Mouse (Mus musculus) small intestine, adult 2 months (tissue): ENCODE data around the gene 1700014D04Rik. TPM values are rescaled to one million over a fixed set of nuclear protein-coding genes. Genes with fewer than 3 reads are reported as not detected.
"Not testable (repeated sequence)": the region's sequence is repeated elsewhere in the genome, so short reads cannot be mapped to it uniquely, and the experiment has no call there.

Experiments
- H3K27ac ChIP-seq: fragments of 200-500 bp; 2 replicates; pipeline ENCODE4 v1.5.1; 2012; ENCODE audit warnings: low read depth, low read length, control low read depth, inconsistent platforms; ENCODE audit not compliant: insufficient read depth
- H3K27me3 ChIP-seq: fragments of 200-500 bp; 2 replicates; pipeline ENCODE4 v1.6.1; 2012; ENCODE audit warnings: mild to moderate bottlenecking, moderate library complexity, low read length, inconsistent platforms; ENCODE audit not compliant: control insufficient read depth, insufficient read depth
- H3K36me3 ChIP-seq: fragments of 200-500 bp; 2 replicates; pipeline ENCODE4 v1.6.1; 2012; ENCODE audit warnings: mild to moderate bottlenecking, low read length, control low read depth, inconsistent platforms; ENCODE audit not compliant: control insufficient read depth, insufficient read depth
- H3K4me1 ChIP-seq: fragments of 200-500 bp; 2 replicates; pipeline ENCODE4 v1.6.1; 2012; ENCODE audit warnings: low read length, inconsistent platforms, mixed read lengths; ENCODE audit not compliant: control insufficient read depth, insufficient read depth, insufficient read length
- H3K4me3 ChIP-seq: fragments of 200-500 bp; 2 replicates; pipeline ENCODE4 v1.5.1; 2012; ENCODE audit warnings: low read depth, mild to moderate bottlenecking, control low read depth, inconsistent platforms, low read length, moderate library complexity
- CTCF ChIP-seq: fragments of 200-500 bp; IDR thresholded peaks from 2 replicates; pipeline ENCODE4 v1.5.1; 2012; ENCODE audit warnings: low read depth, mild to moderate bottlenecking, control low read depth, inconsistent platforms, low read length, moderate library complexity, mixed read lengths; ENCODE audit not compliant: insufficient replicate concordance, insufficient read length; ENCODE audit errors: extremely low read depth
- POLR2A ChIP-seq: fragments of 200-500 bp; IDR thresholded peaks from 2 replicates; pipeline ENCODE4 v1.6.1; 2012; ENCODE audit warnings: low read depth, mild to moderate bottlenecking, control low read depth, inconsistent platforms, low read length, moderate library complexity
- WGBS: fragments of 180-500 bp; shearing (Covaris S2); methylation state at CpG from one replicate; pipeline ENCODE4 v1.1.7; 2018; 5-methylcytosine and 5-hydroxymethylcytosine counted together
- polyA plus RNA-seq: library from polyadenylated mRNA; depleted of rRNA; stranded (reverse); fragments of >200 nt; gene quantifications from 2 replicates; pipeline ENCODE4 v1.2.3, GENCODE M21; 2012; rRNA removed

The 1700014D04Rik gene
- 0.04 TPM in 1 of 2 replicates, not detected in the other for polyA plus RNA-seq

GRCm38 (mm10) chr13:59746711-59747110 lies at the start of gene 1700014D04Rik:
1700014D04Rik (minus strand) TSS chr13:59746752.
- H3K27me3 ChIP-seq = no peaks in the 10 kb centered on the region
- no peak within 1 kb of the TSS for H3K27ac ChIP-seq
- TF ChIP-seq POLR2A = no peak
- TF ChIP-seq CTCF = no peak
- no peaks in the 10 kb centered on the region for H3K36me3 ChIP-seq
- 76% methylated on average over 9 of the region's 9 CpGs for WGBS
- H3K4me1 ChIP-seq = no peaks in the 10 kb centered on the region
- no peak within 1 kb of the TSS for H3K4me3 ChIP-seq

- WGBS = 76% methylated on average over 6 of the region's 6 CpGs
Measured at GRCm38 (mm10) chr13:59795807-59796465, 49.4 kb upstream of the 1700014D04Rik start.

GRCm38 (mm10) chr13:59794786-59795185 lies 48.2 kb upstream of the 1700014D04Rik start:
- H3K4me1 ChIP-seq = no peaks in the 10 kb centered on the region
- no peak overlapping the region for H3K4me3 ChIP-seq
- no peak overlapping the region for H3K27ac ChIP-seq
- WGBS = 94% methylated on average over 1 of the region's 1 CpGs
- H3K27me3 ChIP-seq = no peaks in the 10 kb centered on the region
- TF ChIP-seq CTCF = no peak
- no peak for TF ChIP-seq POLR2A
- peaks cover 78% of the 10 kb centered on the region for H3K36me3 ChIP-seq

More at GRCm38 (mm10) chr13:59795807-59796465, 49.4 kb upstream of the 1700014D04Rik start:
- no peak for TF ChIP-seq CTCF
- TF ChIP-seq POLR2A = no peak
- H3K36me3 ChIP-seq = peaks cover 77% of the 10 kb centered on the region
- H3K27ac ChIP-seq = no peak overlapping the region
- H3K4me1 ChIP-seq = no peaks in the 10 kb centered on the region
- no peaks in the 10 kb centered on the region for H3K27me3 ChIP-seq
- H3K4me3 ChIP-seq = no peak overlapping the region

- Histone ChIP-seq H3K4me3 (no peak within 1 kb of the TSS), H3K27ac (no peak within 1 kb of the TSS), H3K4me1 (no peaks in the 10 kb centered on the region), H3K36me3 (peaks cover 86% of the 10 kb centered on the region), H3K27me3 (no peaks in the 10 kb centered on the region)
- 81% methylated on average over 7 of the region's 7 CpGs for WGBS
- TF ChIP-seq CTCF (no peak), POLR2A (no peak)
Measured at GRCm38 (mm10) chr13:59782145-59782544, 35.6 kb upstream of the 1700014D04Rik start, which contains the start of gene Gm49354. Gm49354 (minus strand) TSS chr13:59782245.

GRCm38 (mm10) chr13:59779744-59780264 lies 33.3 kb upstream of the 1700014D04Rik start:
- WGBS = 98% methylated on average over 1 of the region's 1 CpGs
- H3K36me3 ChIP-seq = peaks cover 85% of the 10 kb centered on the region
- not testable (repeated sequence) for H3K27ac ChIP-seq, H3K4me1 ChIP-seq, H3K27me3 ChIP-seq, H3K4me3 ChIP-seq

GRCm38 (mm10) chr13:59779213-59779612 lies 32.7 kb upstream of the 1700014D04Rik start:
- 75% methylated on average over 4 of the region's 4 CpGs for WGBS

GRCm38 (mm10) chr13:59775168-59775567 lies 28.6 kb upstream of the 1700014D04Rik start:
- TF ChIP-seq CTCF = no peak
- no peak for TF ChIP-seq POLR2A
- Histone ChIP-seq H3K27me3 (no peaks in the 10 kb centered on the region), H3K36me3 (peaks cover 60% of the 10 kb centered on the region), H3K4me1 (peaks cover 7% of the 10 kb centered on the region; the same call in 1 of the 2 replicates), H3K4me3 (no peak overlapping the region), H3K27ac (no peak overlapping the region)
- 75% methylated on average over 3 of the region's 3 CpGs for WGBS

More at GRCm38 (mm10) chr13:59779213-59779612, 32.7 kb upstream of the 1700014D04Rik start:
- peaks cover 82% of the 10 kb centered on the region for H3K36me3 ChIP-seq
- no peaks in the 10 kb centered on the region for H3K27me3 ChIP-seq
- H3K27ac ChIP-seq = no peak overlapping the region
- no peaks in the 10 kb centered on the region for H3K4me1 ChIP-seq
- H3K4me3 ChIP-seq = no peak overlapping the region
- TF ChIP-seq POLR2A (no peak), CTCF (no peak)
